ENCODE assay signal across 8 mouse cellular contexts in the genomic region with DNA sequence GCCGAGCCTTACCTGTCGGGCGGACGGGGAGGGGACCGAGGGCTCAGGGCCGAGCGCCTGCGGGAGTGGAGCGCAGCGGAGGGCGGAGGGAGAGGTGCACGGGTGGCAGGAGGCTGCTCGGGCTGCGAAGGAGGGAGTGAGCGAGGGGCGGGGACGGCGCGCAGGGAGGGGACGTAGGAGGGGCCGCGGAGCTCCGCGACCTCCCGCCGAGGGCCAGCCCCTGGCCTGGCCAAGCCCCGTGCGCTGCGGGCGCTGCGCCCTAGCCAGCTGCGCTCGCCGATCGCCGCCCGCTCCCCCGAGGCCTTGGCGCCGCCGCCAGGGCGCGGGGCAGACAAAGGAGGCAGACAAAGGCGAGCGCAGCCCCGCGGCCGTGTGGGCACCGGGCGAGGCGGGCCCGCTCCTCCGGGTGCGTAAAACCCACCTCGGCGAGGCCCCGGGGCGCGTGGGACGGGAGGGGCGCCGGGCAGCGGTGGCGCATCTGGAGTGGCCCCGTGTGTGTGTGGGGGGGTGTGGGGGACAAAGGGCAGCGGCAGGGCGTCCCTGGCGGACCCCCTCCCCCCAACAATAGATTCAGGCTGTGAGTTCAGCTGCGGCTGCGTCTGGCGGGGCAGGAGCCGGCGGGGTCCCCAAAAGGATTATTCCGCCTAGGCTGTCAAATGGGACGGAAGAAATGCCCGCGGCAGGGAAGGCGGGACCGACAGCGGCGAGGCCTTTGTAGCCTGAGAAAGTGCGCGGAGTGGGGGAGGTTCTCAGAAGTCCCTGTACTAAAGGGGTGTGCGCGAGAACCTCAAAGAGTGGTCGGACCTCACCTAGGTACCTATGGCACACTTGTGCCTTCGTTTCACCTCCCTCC. TPM values are rescaled to one million over a fixed set of nuclear protein-coding genes. Genes with fewer than 3 reads are reported as not detected.
DNase-seq lines count a peak whose midpoint lies in the region; ATAC-seq and TF ChIP-seq lines count a peak whose summit lies in the region.

A gene (minus strand): TSS at position 138 of the 853 bp plus-strand sequence.

- TF ChIP-seq POLR2A in thymus, adult 2 months (IDR thresholded peaks at IDR 0.05; ENCODE audit: control insufficient read depth, extremely low read depth, insufficient read depth, low read length, poor library complexity), result no peak

- no peak for TF ChIP-seq CTCF in thymus, adult 2 months (IDR thresholded peaks at IDR 0.05; ENCODE audit: borderline replicate concordance, control insufficient read depth, extremely low read depth, insufficient read depth, low read length, poor library complexity)
- TF ChIP-seq CTCF in lung, embryonic 14.5 days (IDR thresholded peaks at IDR 0.05; ENCODE audit: low read depth), result no peak

- peaks cover 11% of the 10 kb centered on the region; the same call in 1 of the 2 replicates for H3K4me1 ChIP-seq in thymus, adult 2 months (replicated peaks; ENCODE audit: control insufficient read depth, insufficient read depth, low read length)
- H3K4me1 ChIP-seq in embryonic facial prominence, embryonic 12.5 days, result peaks cover 6% of the 10 kb centered on the region; the same call in 1 of the 2 replicates
- no peaks in the 10 kb centered on the region for H3K4me1 ChIP-seq in intestine, embryonic 14.5 days (replicated peaks; ENCODE audit: control insufficient read depth, insufficient read depth, low read length)
- no peaks in the 10 kb centered on the region for H3K4me1 ChIP-seq in lung, embryonic 14.5 days (ENCODE audit: insufficient read depth)

- H3K27me3 ChIP-seq in thymus, adult 2 months (ENCODE audit: control insufficient read depth, insufficient read depth, low read length), result peaks cover 18% of the 10 kb centered on the region
- H3K27me3 ChIP-seq in embryonic facial prominence, embryonic 12.5 days, result peaks cover 28% of the 10 kb centered on the region
- peaks cover 44% of the 10 kb centered on the region for H3K27me3 ChIP-seq in intestine, embryonic 14.5 days (replicated peaks; ENCODE audit: control insufficient read depth, insufficient read depth, low read length)
- peaks cover 39% of the 10 kb centered on the region for H3K27me3 ChIP-seq in lung, embryonic 14.5 days (ENCODE audit: insufficient read depth, low read length)

- H3K36me3 ChIP-seq in thymus, adult 2 months (ENCODE audit: control insufficient read depth, insufficient read depth, low read length), result no peaks in the 10 kb centered on the region
- no peaks in the 10 kb centered on the region for H3K36me3 ChIP-seq in embryonic facial prominence, embryonic 12.5 days
- no peaks in the 10 kb centered on the region for H3K36me3 ChIP-seq in intestine, embryonic 14.5 days (ENCODE audit: control insufficient read depth, insufficient read depth, low read length)
- H3K36me3 ChIP-seq in lung, embryonic 14.5 days (ENCODE audit: insufficient read depth), result no peaks in the 10 kb centered on the region

- peak; percentile 85 for ATAC-seq in embryonic facial prominence, embryonic 12.5 days (ENCODE audit: insufficient number of reproducible peaks, insufficient read depth, low FRiP score, low TSS enrichment)
- ATAC-seq in intestine, embryonic 14.5 days (replicated peaks; ENCODE audit: low FRiP score, low TSS enrichment, low read depth), result peak; percentile 86
- ATAC-seq in lung, embryonic 14.5 days (ENCODE audit: insufficient read depth), result peak; percentile 94

- WGBS in thymus, adult 2 months, result 1% methylated on average over 83 of the region's 87 CpGs
- 1% methylated on average over 81 of the region's 87 CpGs for WGBS in embryonic facial prominence, embryonic 12.5 days
- under 1% methylated on average over 66 of the region's 87 CpGs for whole genome bisulfite sequencing in intestine, embryonic 14.5 days
- under 1% methylated on average over 65 of the region's 87 CpGs for WGBS in lung, embryonic 14.5 days

- intact Hi-C loops in gastrocnemius, postnatal 36 days (cut with DNase I), result no loop called here

- peak within 1 kb of the TSS; percentile 37 for H3K4me3 ChIP-seq in thymus, adult 2 months (ENCODE audit: control insufficient read depth, insufficient read depth, low read length)
- peak within 1 kb of the TSS; percentile 80 for H3K4me3 ChIP-seq in embryonic facial prominence, embryonic 12.5 days
- H3K4me3 ChIP-seq in intestine, embryonic 14.5 days (ENCODE audit: low read depth, low read length), result peak within 1 kb of the TSS; percentile 57
- H3K4me3 ChIP-seq in lung, embryonic 14.5 days (ENCODE audit: low read depth, low read length), result peak within 1 kb of the TSS; percentile 66

- no peaks in the 10 kb centered on the region for H3K9me3 ChIP-seq in embryonic facial prominence, embryonic 12.5 days
- no peaks in the 10 kb centered on the region for H3K9me3 ChIP-seq in intestine, embryonic 14.5 days (ENCODE audit: control insufficient read depth, low read length)
- H3K9me3 ChIP-seq in lung, embryonic 14.5 days (ENCODE audit: low read depth, low read length), result no peaks in the 10 kb centered on the region

- peak within 1 kb of the TSS; percentile 88 for H3K9ac ChIP-seq in embryonic facial prominence, embryonic 12.5 days
- H3K9ac ChIP-seq in intestine, embryonic 14.5 days (ENCODE audit: low read length), result peak within 1 kb of the TSS; percentile 59
- peak within 1 kb of the TSS; percentile 73 for H3K9ac ChIP-seq in lung, embryonic 14.5 days

- peak within 1 kb of the TSS; percentile 90 for H3K4me2 ChIP-seq in embryonic facial prominence, embryonic 12.5 days (replicated peaks)
- peak within 1 kb of the TSS; percentile 98 for H3K4me2 ChIP-seq in intestine, embryonic 14.5 days (ENCODE audit: low read length)
- H3K4me2 ChIP-seq in lung, embryonic 14.5 days, result peak within 1 kb of the TSS; percentile 93

- peak; percentile 38 for DNase-seq in thymus, adult 2 months
- DNase-seq in thymus, postnatal 10 days (ENCODE audit: low spot score in 2 of 2), result no peak
- DNase-seq in intestine, embryonic 14.5 days (ENCODE audit: low spot score), result peak; percentile 67
- DNase-seq in lung, embryonic 14.5 days, result peak; percentile 85
- DNase-seq in ovary, postnatal 10 days (ENCODE audit: low spot score), result peak; percentile 25
- DNase-seq in gastrocnemius, postnatal 36 days, result no peak
- DNase-seq in gastrocnemius, adult 18-20 months (ENCODE audit: low spot score), result no peak

- H3K27ac ChIP-seq in thymus, adult 2 months (ENCODE audit: control insufficient read depth, insufficient read depth, low read length), result no peak within 1 kb of the TSS
- peak within 1 kb of the TSS; percentile 81 for H3K27ac ChIP-seq in embryonic facial prominence, embryonic 12.5 days
- H3K27ac ChIP-seq in intestine, embryonic 14.5 days (ENCODE audit: low read depth), result no peak within 1 kb of the TSS
- H3K27ac ChIP-seq in lung, embryonic 14.5 days (ENCODE audit: low read depth), result no peak within 1 kb of the TSS; the same call in 1 of the 2 replicates

RNA-seq across cellular contexts. Expression of the gene that starts here (rescaled TPM):
- 0.26 and 0.34 TPM in 2 replicates for polyA plus RNA-seq in thymus, adult 2 months (2012; rRNA removed)
- 1.7 and 1.8 TPM in 2 replicates for polyA plus RNA-seq in embryonic facial prominence, embryonic 12.5 days (2016; fragmentation: Nextera tagmentation; extraction: Ambion mirVana)
- 0.19 and 0.34 TPM in 2 replicates for polyA plus RNA-seq in intestine, embryonic 14.5 days (2014; fragmentation: Nextera tagmentation; extraction: Ambion mirVana)
- polyA plus RNA-seq in lung, embryonic 14.5 days (2014; fragmentation: Nextera tagmentation; extraction: Ambion mirVana), result not detected in 2 replicates
- total RNA-seq in gastrocnemius, postnatal 36 days (2021), result under 1 TPM in 1 of 2 experiments, not detected in 1; 0.10 TPM
- total RNA-seq in gastrocnemius, adult 18-20 months (2021), result under 1 TPM in 1 of 2 experiments, not detected in 1; 0.09 TPM

Comparison
In these comparisons a context has a peak if more than half of its experiments do, and no peak if none do; other contexts are left out.
1. Peak in DNase-seq and H3K4me3 ChIP-seq in thymus, adult 2 months; RNA of the gene not detected or under 1 TPM.
2. Peak in DNase-seq, ATAC-seq, H3K4me3 ChIP-seq, H3K9ac ChIP-seq and H3K4me2 ChIP-seq in intestine, embryonic 14.5 days; RNA of the gene not detected or under 1 TPM.
3. Peak in DNase-seq, ATAC-seq, H3K4me3 ChIP-seq, H3K9ac ChIP-seq and H3K4me2 ChIP-seq in lung, embryonic 14.5 days; RNA of the gene not detected or under 1 TPM.